Mouse (Mus musculus) right cerebral cortex, postnatal 36 days (tissue): ENCODE data around the gene Sdccag8.
A peak's percentile ranks its signal among the peaks of the same experiment; 100 is the strongest.
"Not testable (repeated sequence)": the region's sequence is repeated elsewhere in the genome, so short reads cannot be mapped to it uniquely, and the experiment has no call there.

Experiments
- DNase-seq, 2 experiments: peaks; one replicate each; pipeline ENCODE4 v3.0.0; 2022; ENCODE audit warnings: low spot score in 2 of 2, mixed read lengths in 1 of 2

The Sdccag8 gene

GRCm38 (mm10) chr1:176877756-176878155 is 63.3 kb downstream of the Sdccag8 start:
- no peak for DNase-seq

GRCm38 (mm10) chr1:176879005-176879404 is 64.5 kb downstream of the Sdccag8 start:
- DNase-seq = no peak

DNA sequence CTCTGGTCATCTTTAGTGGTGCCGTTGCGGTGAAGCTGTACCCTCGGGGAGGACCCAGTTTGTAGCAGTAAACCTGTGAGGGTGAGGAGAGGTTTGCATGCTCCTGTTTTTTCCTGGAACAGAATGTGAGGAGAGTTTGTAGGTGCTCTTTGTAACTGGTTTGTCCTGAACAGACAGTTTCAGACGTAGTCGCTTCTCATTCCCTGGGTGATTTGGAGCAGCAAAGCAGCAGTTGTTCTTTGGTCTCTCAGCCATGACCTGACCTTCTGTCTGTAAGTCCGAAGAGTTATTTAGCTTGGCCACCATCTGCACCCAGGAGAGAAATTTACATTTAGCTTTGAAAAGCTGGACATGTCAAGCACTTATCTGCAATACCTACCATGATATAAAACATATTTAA is 65.2 kb downstream of the Sdccag8 start:
- no peak for DNase-seq

GRCm38 (mm10) chr1:176880101-176880500 is 65.6 kb downstream of the Sdccag8 start:
- no peak for DNase-seq

DNA sequence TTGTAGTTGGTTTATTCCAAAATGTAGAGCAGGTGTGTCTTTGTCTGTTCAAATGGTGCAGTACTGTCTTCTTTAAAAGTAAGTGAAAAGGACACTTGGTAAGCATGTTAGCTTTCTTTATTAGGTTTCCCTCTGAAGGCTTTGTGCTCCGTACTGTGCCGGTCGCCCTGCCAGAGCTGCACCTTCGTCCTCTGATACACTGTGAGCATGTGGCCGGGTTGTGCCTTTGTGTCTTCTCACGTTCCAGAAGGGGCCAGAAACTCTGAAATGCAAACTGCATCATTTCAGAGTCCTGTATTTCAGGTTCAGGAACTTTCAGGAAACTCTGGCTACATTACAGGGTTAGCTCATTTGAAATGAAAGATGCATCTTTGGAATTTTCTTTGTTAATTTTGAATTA is 66.5 kb downstream of the Sdccag8 start:
- no peak for DNase-seq

DNA sequence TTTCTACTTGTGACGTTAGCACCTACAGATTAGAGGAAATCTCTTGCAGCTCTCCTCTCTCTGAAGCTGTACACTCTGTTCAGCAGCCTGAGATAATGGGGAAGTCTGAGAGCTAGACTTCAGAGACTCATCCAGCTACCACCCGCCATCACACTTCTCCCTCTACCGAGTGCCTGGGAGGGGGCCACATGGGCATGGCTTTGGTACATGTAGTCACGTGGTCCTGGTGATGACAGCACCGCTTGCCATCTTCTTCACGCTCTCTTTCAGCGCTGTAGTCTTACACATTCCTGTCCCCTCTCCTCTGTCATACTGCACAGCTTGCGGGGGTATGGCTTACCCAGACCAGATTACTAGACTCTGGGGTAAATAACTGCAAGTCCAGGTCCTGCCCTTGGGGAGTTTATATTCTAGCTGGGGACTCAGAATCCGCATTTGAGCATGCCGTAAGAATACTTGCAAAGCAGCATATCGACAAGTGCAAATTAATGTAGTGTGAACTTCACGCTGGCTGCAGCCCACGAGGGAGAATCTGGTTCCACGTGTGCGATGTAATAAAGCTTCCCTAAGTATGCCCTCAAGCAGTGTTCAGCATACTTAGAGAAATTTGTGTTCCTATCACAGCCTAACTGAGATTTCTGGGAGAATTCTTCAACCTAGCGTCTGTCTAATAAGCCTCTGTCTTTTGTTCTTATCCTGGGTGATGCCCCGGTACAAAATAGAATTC is 70.9 kb downstream of the Sdccag8 start:
- peak in 1 of 2 experiments; percentile 34 for DNase-seq

GRCm38 (mm10) chr1:176886002-176886401 is 71.5 kb downstream of the Sdccag8 start:
- DNase-seq = no peak

- DNase-seq = no peak
Observed at GRCm38 (mm10) chr1:176903741-176904140, 89.3 kb downstream of the Sdccag8 start.

DNA sequence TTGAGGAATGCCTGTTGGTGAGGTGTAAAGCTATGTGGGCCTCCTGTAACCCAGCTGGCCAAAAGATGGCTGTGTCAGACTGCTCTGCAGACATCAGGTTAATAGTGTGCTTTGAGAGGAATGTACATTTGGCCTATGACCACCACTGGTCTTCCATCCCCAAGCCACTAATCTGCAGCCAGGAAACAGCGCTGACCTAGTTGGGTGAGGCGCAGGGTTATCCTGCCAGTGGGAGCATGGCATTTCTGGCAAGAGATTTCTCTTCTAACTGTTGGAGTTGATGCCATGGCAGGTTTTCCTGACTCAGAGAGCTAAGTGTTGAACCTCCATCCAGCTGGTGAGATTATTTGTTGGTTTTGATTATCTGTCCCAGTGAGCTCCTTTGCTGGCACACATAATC is 101.5 kb downstream of the Sdccag8 start:
- DNase-seq = no peak

GRCm38 (mm10) chr1:176919486-176919885 is 105.0 kb downstream of the Sdccag8 start:
- DNase-seq = peak in 1 of 2 experiments; percentile 30

DNA sequence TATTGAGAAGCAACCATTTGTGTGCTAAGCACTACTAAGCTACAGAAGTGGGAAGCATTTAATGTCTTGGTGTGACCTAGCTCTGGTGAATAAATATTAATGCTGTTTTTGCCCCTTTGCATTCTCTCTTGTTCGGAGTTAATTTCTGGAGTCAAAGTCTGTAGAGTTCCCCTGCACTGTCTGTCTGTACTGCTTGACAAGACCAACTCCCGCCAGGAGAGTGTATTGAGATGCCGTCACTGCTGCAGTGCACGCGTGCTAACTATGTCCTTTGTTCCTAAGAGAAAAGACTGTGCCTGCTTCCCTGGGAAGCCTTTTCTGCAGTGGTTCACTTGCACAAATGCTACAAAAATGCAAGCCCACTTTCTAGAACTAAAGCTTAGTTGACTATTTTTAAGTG is 108.4 kb downstream of the Sdccag8 start:
- no peak for DNase-seq

DNA sequence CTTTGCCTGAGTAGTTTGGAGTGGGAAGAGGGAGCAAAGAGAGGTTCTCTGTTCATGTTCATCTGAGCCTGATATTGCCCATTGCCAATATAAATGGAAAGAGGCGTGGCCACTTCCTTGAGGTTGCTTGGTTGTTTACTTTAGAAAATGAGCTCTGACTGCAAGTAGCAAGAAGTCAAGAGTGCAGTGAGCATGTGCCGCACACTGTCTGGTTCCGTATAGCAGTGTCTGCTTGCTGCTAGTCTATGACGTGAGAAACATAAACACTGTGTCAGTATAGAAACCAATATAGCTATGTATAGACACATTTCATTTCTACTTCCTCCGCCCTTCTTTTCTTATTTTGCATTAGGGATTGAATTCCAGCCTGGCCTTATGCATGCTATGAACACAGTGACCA is 111.5 kb downstream of the Sdccag8 start:
- DNase-seq = no peak

- DNase-seq = peak; percentile 50 to 79
Observed at GRCm38 (mm10) chr1:176927312-176927711, 112.9 kb downstream of the Sdccag8 start.

DNA sequence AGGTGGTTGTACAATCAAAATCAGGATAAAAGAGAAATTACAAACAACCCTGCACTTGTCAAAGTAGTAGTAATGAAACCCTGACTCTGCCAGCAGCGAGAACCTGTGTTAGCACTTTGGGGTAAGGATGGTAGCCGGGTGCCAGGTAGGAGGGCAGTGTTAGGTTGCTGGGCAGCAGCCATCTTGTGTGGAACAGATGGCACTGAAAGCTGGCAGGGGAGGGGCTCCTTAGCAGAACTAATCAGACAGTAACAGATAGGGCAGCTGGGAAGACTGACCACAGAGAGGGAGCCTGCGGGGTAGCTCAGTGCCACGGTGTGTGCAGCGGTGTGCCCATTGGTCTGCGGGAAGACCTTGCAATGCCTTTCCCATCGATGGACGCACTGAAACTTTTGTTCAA is 115.2 kb downstream of the Sdccag8 start:
- peak in 1 of 2 experiments; percentile 14 for DNase-seq

- DNase-seq = no peak
Observed at GRCm38 (mm10) chr1:176930574-176930973, 116.1 kb downstream of the Sdccag8 start.

DNA sequence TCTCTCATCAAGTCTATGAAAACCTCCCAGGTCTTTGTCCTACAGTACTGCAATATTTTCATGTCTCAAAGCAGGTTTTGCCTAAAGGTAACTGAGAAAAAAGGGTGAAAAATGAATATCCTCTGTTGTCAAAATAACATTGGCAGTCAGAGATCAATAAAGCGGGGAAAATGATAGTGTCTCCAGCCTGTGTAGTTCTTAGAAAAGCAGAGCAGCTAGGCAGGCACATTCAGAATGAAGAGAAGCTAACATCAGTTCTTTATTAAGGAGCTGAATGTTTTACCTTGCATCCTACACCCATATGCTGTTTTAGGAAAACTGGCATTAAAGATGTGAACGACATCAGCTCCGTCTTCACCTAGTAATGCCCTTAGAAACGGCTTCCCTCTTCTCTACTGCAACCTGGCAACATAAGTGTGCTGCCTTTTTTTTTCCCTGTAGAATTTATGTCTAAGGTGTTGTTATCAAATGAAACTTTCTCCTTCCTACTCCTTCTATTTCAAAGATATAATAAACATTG is 116.6 kb downstream of the Sdccag8 start:
- DNase-seq = no peak

DNA sequence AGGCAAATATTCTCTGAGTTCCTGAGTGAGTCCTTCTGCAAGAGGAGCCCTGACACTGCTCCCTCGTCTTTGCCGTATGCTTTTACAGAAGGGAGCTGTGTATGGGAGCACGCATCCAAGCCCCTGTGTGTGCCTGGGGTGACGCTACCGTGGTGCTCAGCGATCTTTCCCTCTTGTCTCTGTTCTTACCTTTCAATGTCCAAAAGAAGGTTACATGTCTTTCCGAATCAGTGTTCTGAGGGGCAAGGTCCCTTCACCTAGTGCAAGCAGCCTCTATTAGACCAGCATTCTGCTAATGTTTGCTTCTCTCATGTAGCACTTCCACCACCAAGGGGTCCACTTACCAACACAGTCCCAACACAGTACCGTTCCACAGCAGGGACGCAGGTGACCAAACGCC is 117.1 kb downstream of the Sdccag8 start:
- DNase-seq = no peak

DNA sequence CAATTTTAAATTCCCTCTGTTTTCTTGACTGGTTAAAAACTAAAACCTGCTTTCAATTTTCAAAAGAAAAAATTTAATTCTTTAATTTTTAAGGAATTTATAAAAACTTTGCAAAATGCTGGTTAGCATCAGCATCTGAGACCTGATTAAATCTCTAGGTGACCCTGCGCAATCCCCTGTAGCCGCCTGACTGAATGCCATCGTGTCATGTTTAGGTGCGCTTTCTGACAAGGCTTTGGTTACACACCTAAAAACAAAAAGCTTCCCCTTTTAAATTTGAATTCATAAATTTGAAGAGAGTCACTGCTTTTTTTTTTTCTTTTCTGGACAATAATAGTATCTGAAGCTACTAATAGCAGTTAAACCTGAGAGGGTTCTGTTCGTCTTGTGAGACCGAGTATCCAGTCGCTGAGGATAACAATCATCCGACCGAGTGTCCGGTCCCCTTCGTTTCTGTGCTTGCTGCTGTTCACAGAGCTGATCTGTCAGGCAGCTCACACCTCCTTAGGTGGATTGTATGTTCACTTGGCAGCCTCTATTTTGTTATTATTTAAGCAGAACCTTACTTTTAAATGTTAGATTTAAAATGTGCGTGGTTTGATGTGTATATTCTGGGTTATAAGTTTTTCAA is 118.0 kb downstream of the Sdccag8 start:
- DNase-seq = no peak

DNA sequence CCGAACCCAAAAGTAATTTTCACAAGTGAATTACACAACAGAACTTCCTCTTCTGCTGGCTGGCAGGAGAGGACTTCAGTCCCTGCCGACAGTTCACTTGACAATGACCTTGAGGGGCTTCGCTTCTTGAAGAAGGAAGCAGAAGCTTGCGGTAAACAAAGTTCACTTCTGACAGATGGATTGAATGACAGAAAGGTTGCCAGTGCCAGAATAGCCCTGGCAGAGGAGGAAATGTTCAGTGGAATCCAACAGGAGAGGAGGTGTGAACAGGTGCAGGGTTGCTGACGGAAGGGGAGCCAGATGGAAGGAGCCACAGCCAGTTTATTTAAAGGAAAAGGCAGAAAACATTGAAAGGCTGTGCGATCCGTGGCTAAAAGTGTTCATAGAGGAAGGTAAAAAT is 118.9 kb downstream of the Sdccag8 start:
- peak; percentile 62 to 82 for DNase-seq

DNA sequence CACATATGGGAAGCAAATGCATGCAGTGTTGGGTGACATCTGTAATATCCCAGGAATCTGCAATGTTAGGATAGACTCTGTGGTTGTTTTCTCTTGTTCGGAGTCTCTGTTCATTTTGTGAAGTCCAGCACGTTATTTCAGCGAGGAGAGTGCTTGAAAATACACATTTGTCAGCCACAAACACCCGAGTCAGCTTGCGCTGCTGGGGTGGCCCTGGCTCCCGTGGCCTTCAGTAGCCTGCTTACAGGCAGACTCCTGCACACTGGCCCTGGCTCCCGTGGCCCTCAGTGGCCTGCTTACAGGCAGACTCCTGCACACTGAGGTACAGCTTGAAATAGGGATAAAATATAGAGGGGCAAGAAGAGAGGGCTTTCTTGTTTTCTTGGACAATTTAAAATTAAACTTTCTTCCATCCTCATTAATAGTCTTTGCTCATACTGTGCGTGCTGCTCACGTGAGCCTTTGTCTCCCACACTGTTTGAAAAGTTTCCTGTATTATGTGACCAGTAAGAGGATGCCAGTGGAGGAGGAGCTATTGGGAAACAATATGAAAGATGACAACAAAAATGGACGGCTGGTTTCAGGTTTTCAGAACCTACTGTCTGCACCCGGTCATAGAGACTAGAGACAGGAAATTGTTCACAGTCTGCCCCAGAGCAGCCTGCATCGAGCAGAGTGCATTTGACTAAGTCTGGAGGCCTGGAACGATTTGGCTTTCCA is 119.7 kb downstream of the Sdccag8 start:
- DNase-seq = no peak

- peak in 1 of 2 experiments; percentile 25 for DNase-seq
Observed at GRCm38 (mm10) chr1:176939901-176940341, 125.5 kb downstream of the Sdccag8 start.

DNA sequence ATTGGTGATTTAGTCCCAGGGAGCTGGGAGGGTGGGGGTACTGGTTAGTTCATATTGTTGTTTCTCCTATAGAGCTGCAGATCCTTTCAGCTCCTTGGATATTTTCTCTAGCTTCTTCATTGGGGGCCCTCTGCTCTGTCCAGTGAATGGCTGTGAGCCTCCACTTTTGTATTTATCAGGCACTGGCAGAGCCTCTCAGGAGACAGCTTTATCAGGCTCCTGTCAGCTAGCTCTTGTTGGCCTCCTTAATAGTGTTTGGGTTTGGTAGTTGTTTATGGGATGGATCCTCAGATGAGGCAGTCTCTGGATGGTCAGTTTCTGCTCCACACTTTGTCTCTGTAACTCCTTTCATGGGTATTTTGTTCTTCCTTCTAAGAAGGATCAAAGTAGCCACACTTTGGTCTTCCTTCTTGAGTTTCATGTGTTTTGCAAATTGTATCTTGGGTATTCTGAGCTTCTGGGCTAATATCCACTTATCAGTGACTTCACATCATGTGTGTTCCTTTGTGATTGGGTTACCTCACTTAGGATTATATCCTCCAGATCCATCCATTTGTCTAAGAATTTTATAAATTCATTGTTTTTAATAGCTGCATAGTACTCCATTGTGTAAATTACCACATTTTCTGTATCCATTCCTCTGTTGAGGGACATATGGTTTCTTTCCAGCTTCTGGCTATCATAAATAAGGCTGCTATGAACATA is 127.0 kb downstream of the Sdccag8 start:
- DNase-seq = not testable (repeated sequence)
